Mouse (Mus musculus) cortical plate, adult 2 months (tissue): Measurements from ENCODE around the gene Tut4.

Source experiments
- CTCF ChIP-seq: fragments of 200-500 bp; IDR thresholded peaks from 2 replicates; pipeline ENCODE4 v1.5.1; 2011; ENCODE audit warnings: mild to moderate bottlenecking, control low read depth, low read length; ENCODE audit not compliant: insufficient read depth; ENCODE audit errors: extremely low read depth
- POLR2A ChIP-seq: fragments of 200-500 bp; IDR thresholded peaks from 2 replicates; pipeline ENCODE4 v1.6.1; 2011; ENCODE audit warnings: mild to moderate bottlenecking, low read length, control low read depth; ENCODE audit not compliant: insufficient read depth; ENCODE audit errors: extremely low read depth

- no peak for TF ChIP-seq CTCF
- TF ChIP-seq POLR2A = no peak
Observed at GRCm38 (mm10) chr4:108484230-108484629, 25.0 kb downstream of the Tut4 start.
